Mouse (Mus musculus) stomach, embryonic 16.5 days (tissue): ENCODE data around the gene Nomo1. TPM values are rescaled to one million over a fixed set of nuclear protein-coding genes. Genes with fewer than 3 reads are reported as not detected.
A peak's percentile ranks its signal among the peaks of the same experiment; 100 is the strongest.

Experiments
- ATAC-seq: fragments of 200-750 bp; cut with Nextera tagmentation; 2 replicates; pipeline ENCODE4 v1.8.0; 2017; ENCODE audit warnings: moderate number of reproducible peaks, moderate TSS enrichment; ENCODE audit not compliant: insufficient read depth, low FRiP score
- H3K27ac ChIP-seq: fragments of 300-500 bp; sonication (generic); 2 replicates; pipeline ENCODE4 v1.5.1; 2014; ENCODE audit warnings: low read length
- H3K27me3 ChIP-seq: fragments of 300-500 bp; sonication (generic); 2 replicates; pipeline ENCODE4 v1.6.1; 2014; ENCODE audit warnings: low read length, control low read depth, mixed read lengths; ENCODE audit not compliant: control insufficient read depth, insufficient read depth
- H3K36me3 ChIP-seq: fragments of 300-500 bp; sonication (generic); 2 replicates; pipeline ENCODE4 v1.6.1; 2014; ENCODE audit warnings: low read length; ENCODE audit not compliant: control insufficient read depth, insufficient read depth
- H3K4me1 ChIP-seq: fragments of 300-500 bp; sonication (generic); 2 replicates; pipeline ENCODE4 v1.6.1; 2014; ENCODE audit warnings: low read length, control low read depth, mixed read lengths; ENCODE audit not compliant: control insufficient read depth, insufficient read depth
- H3K4me2 ChIP-seq: fragments of 300-500 bp; sonication (generic); 2 replicates; pipeline ENCODE4 v1.6.1; 2014; ENCODE audit warnings: low read depth, low read length, mixed read lengths
- H3K4me3 ChIP-seq: fragments of 300-500 bp; sonication (generic); replicated peaks from 2 replicates; pipeline ENCODE4 v1.5.1; 2014; ENCODE audit warnings: mild to moderate bottlenecking, low read length
- H3K9ac ChIP-seq: fragments of 300-500 bp; sonication (generic); 2 replicates; pipeline ENCODE4 v1.6.1; 2014; ENCODE audit warnings: low read length
- H3K9me3 ChIP-seq: fragments of 300-500 bp; sonication (generic); replicated peaks from 2 replicates; pipeline ENCODE4 v1.6.1; 2016; ENCODE audit warnings: low read length, control low read depth; ENCODE audit not compliant: control insufficient read depth
- WGBS: fragments of 180-500 bp; shearing (Covaris S2); extraction: QIAGEN DNeasy Blood & Tissue Kit; methylation state at CpG from one replicate; pipeline ENCODE4 v1.1.7; 2014; 5-methylcytosine and 5-hydroxymethylcytosine counted together
- polyA plus RNA-seq: library from polyadenylated mRNA; unstranded; fragments of >200 nt; fragmentation: Nextera tagmentation; extraction: Ambion mirVana; gene quantifications from 2 replicates; pipeline ENCODE4 v1.2.1, GENCODE M21; 2015

Gene Nomo1
- polyA plus RNA-seq, 1 experiment from 2014 or later = 46.5 TPM

- H3K9me3 ChIP-seq = peaks cover 8% of the 10 kb centered on the region; the same call in 1 of the 2 replicates
- no peak overlapping the region for H3K4me2 ChIP-seq
- peaks cover 17% of the 10 kb centered on the region; the same call in 1 of the 2 replicates for H3K36me3 ChIP-seq
- peaks cover 5% of the 10 kb centered on the region; the same call in 1 of the 2 replicates for H3K4me1 ChIP-seq
- WGBS = 79% methylated on average over 6 of the region's 6 CpGs
- no peak for ATAC-seq
- no peak overlapping the region for H3K9ac ChIP-seq
- no peak overlapping the region for H3K27ac ChIP-seq
- H3K4me3 ChIP-seq = no peak overlapping the region
- H3K27me3 ChIP-seq = no peaks in the 10 kb centered on the region
Measured at GRCm38 (mm10) chr7:46086378-46086777, 52.9 kb downstream of the Nomo1 start.

- WGBS = 86% methylated on average over 6 of the region's 6 CpGs
- H3K4me3 ChIP-seq = no peak overlapping the region
- peaks cover 8% of the 10 kb centered on the region; the same call in 1 of the 2 replicates for H3K9me3 ChIP-seq
- no peak for ATAC-seq
- no peaks in the 10 kb centered on the region for H3K27me3 ChIP-seq
- no peak overlapping the region for H3K9ac ChIP-seq
- peaks cover 5% of the 10 kb centered on the region; the same call in 1 of the 2 replicates for H3K4me1 ChIP-seq
- H3K4me2 ChIP-seq = no peak overlapping the region
- H3K36me3 ChIP-seq = 0 out of 2 replicates have a peak, but pooled peaks cover 4% of the 10 kb centered on the region
- no peak overlapping the region for H3K27ac ChIP-seq
Measured at GRCm38 (mm10) chr7:46088241-46088640, 54.7 kb downstream of the Nomo1 start.

GRCm38 (mm10) chr7:46092803-46093202 is 59.3 kb downstream of the Nomo1 start:
- no peak overlapping the region for H3K4me3 ChIP-seq
- H3K4me2 ChIP-seq = no peak overlapping the region
- no peaks in the 10 kb centered on the region for H3K4me1 ChIP-seq
- 0 out of 2 replicates have a peak, but pooled peaks cover 7% of the 10 kb centered on the region for H3K27me3 ChIP-seq
- no peaks in the 10 kb centered on the region for H3K36me3 ChIP-seq
- peaks cover 8% of the 10 kb centered on the region; the same call in 1 of the 2 replicates for H3K9me3 ChIP-seq
- ATAC-seq = no peak
- no peak overlapping the region for H3K27ac ChIP-seq
- 53% methylated on average over 8 of the region's 8 CpGs for WGBS
- no peak overlapping the region for H3K9ac ChIP-seq

GRCm38 (mm10) chr7:46096136-46096535 is 62.6 kb downstream of the Nomo1 start:
- Histone ChIP-seq H3K9ac (no peak overlapping the region), H3K27ac (no peak overlapping the region), H3K9me3 (no peaks in the 10 kb centered on the region), H3K27me3 (0 out of 2 replicates have a peak, but pooled peaks cover 10% of the 10 kb centered on the region), H3K36me3 (no peaks in the 10 kb centered on the region), H3K4me2 (no peak overlapping the region), H3K4me1 (peaks cover 4% of the 10 kb centered on the region; the same call in 1 of the 2 replicates), H3K4me3 (no peak overlapping the region)
- WGBS = 5% methylated on average over 4 of the region's 4 CpGs
- ATAC-seq = no peak

GRCm38 (mm10) chr7:46097319-46097783 is 63.9 kb downstream of the Nomo1 start:
- Histone ChIP-seq H3K4me1 (peaks cover 4% of the 10 kb centered on the region; the same call in 1 of the 2 replicates), H3K9ac (peak overlapping the region; percentile 21; the same call in 1 of the 2 replicates), H3K36me3 (no peaks in the 10 kb centered on the region), H3K4me3 (no peak overlapping the region), H3K27me3 (0 out of 2 replicates have a peak, but pooled peaks cover 10% of the 10 kb centered on the region), H3K27ac (no peak overlapping the region), H3K9me3 (no peaks in the 10 kb centered on the region), H3K4me2 (no peak overlapping the region; the same call in 1 of the 2 replicates)
- no peak for ATAC-seq
- WGBS = 45% methylated on average over 4 of the region's 4 CpGs

GRCm38 (mm10) chr7:46098221-46098918 is 64.9 kb downstream of the Nomo1 start:
- H3K9ac ChIP-seq = no peak overlapping the region
- no peak overlapping the region for H3K4me3 ChIP-seq
- H3K4me2 ChIP-seq = no peak overlapping the region; the same call in 1 of the 2 replicates
- H3K27me3 ChIP-seq = 0 out of 2 replicates have a peak, but pooled peaks cover 10% of the 10 kb centered on the region
- no peak for ATAC-seq
- H3K36me3 ChIP-seq = no peaks in the 10 kb centered on the region
- no peak overlapping the region for H3K27ac ChIP-seq
- no peaks in the 10 kb centered on the region for H3K9me3 ChIP-seq
- peaks cover 4% of the 10 kb centered on the region; the same call in 1 of the 2 replicates for H3K4me1 ChIP-seq
- WGBS = 77% methylated on average over 19 of the region's 19 CpGs

- no peak overlapping the region for H3K4me2 ChIP-seq
- peaks cover 4% of the 10 kb centered on the region; the same call in 1 of the 2 replicates for H3K4me1 ChIP-seq
- no peak for ATAC-seq
- no peak overlapping the region for H3K9ac ChIP-seq
- WGBS = 94% methylated on average over 19 of the region's 19 CpGs
- H3K4me3 ChIP-seq = no peak overlapping the region
- H3K27me3 ChIP-seq = 0 out of 2 replicates have a peak, but pooled peaks cover 10% of the 10 kb centered on the region
- H3K36me3 ChIP-seq = no peaks in the 10 kb centered on the region
- no peak overlapping the region for H3K27ac ChIP-seq
- H3K9me3 ChIP-seq = no peaks in the 10 kb centered on the region
Measured at GRCm38 (mm10) chr7:46098919-46099286, 65.4 kb downstream of the Nomo1 start.

- 0 out of 2 replicates have a peak, but pooled peaks cover 9% of the 10 kb centered on the region for H3K27me3 ChIP-seq
- no peaks in the 10 kb centered on the region for H3K36me3 ChIP-seq
- WGBS = 82% methylated on average over 13 of the region's 13 CpGs
- no peaks in the 10 kb centered on the region for H3K9me3 ChIP-seq
- H3K27ac ChIP-seq = no peak overlapping the region
- H3K4me1 ChIP-seq = peaks cover 4% of the 10 kb centered on the region; the same call in 1 of the 2 replicates
- ATAC-seq = no peak
- no peak overlapping the region for H3K9ac ChIP-seq
- H3K4me2 ChIP-seq = peak overlapping the region; percentile 80
- H3K4me3 ChIP-seq = peak overlapping the region; percentile 54; the same call in 1 of the 2 replicates
Measured at GRCm38 (mm10) chr7:46099682-46100081, 66.2 kb downstream of the Nomo1 start.

- H3K4me3 ChIP-seq = peak within 1 kb of the TSS; percentile 54
- under 1% methylated on average over 34 of the region's 34 CpGs for WGBS
- 0 out of 2 replicates have a peak, but pooled peaks cover 7% of the 10 kb centered on the region for H3K27me3 ChIP-seq
- no peaks in the 10 kb centered on the region for H3K36me3 ChIP-seq
- H3K4me2 ChIP-seq = peak within 1 kb of the TSS; percentile 80
- H3K9ac ChIP-seq = peak within 1 kb of the TSS; percentile 74
- H3K27ac ChIP-seq = no peak within 1 kb of the TSS
- H3K9me3 ChIP-seq = no peaks in the 10 kb centered on the region
- peak; percentile 71 for ATAC-seq
- peaks cover 4% of the 10 kb centered on the region; the same call in 1 of the 2 replicates for H3K4me1 ChIP-seq
Measured at GRCm38 (mm10) chr7:46100563-46100962, 67.1 kb downstream of the Nomo1 start, which contains the start of gene Kcnj11. TSS of gene Kcnj11 (minus strand) at chr7:46100764.
